Mouse (Mus musculus) erythroid progenitor cell, adult 5-6 weeks (primary cell): ENCODE measurements around the gene Myoz1. TPM values are rescaled to one million over a fixed set of nuclear protein-coding genes. Genes with fewer than 3 reads are reported as not detected.
"Not testable (repeated sequence)": the region's sequence is repeated elsewhere in the genome, so short reads cannot be mapped to it uniquely, and the experiment has no call there.

Experiments
- ATAC-seq: replicated peaks from 2 replicates; pipeline ENCODE4 v1.8.0; 2016; ENCODE audit warnings: moderate number of reproducible peaks, mild to moderate bottlenecking, moderate TSS enrichment, inconsistent platforms; ENCODE audit not compliant: poor library complexity, low FRiP score, severe bottlenecking
- total RNA-seq, 2 experiments: library from RNA; stranded (forward) in 1 of 2; stranded (reverse) in 1 of 2; fragments of 150-400 nt in 1 of 2; fragments of 186-747, 209-891 nt in 1 of 2; gene quantifications; 2 replicates each; pipeline versions ENCODE4 v1.2.3 to v1.2.4; 2015 to 2017; ENCODE audit warnings: low replicate concordance in 2 of 2

Myoz1 gene
- not detected in 2 replicates for total RNA-seq (2015; ENCODE audit: low replicate concordance)
- total RNA-seq (2017; ENCODE audit: low replicate concordance) = not detected in 2 replicates

- ATAC-seq = no peak
These were observed at the start of gene Myoz1 for GRCm38 (mm10) chr14:20656361-20656760. TSS of gene Myoz1 (minus strand) at chr14:20656540.

DNA sequence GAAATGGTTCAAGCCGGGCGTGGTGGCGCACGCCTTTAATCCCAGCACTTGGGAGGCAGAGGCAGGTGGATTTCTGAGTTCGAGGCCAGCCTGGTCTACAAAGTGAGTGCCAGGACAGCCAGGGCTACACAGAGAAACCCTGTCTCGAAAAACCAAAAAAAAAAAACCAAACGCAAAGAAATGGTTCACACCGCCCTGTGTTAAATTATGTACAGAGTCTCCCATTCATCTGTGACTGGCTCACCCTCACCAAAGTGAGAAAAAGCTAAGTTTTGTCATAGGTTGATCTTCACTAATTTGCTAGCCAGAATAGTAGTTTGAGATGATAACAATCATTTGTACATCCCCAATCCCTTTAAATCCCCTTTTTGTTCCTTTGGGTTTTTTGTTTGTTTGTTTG, 47.1 kb upstream of the Myoz1 start:
- ATAC-seq = not testable (repeated sequence)

DNA sequence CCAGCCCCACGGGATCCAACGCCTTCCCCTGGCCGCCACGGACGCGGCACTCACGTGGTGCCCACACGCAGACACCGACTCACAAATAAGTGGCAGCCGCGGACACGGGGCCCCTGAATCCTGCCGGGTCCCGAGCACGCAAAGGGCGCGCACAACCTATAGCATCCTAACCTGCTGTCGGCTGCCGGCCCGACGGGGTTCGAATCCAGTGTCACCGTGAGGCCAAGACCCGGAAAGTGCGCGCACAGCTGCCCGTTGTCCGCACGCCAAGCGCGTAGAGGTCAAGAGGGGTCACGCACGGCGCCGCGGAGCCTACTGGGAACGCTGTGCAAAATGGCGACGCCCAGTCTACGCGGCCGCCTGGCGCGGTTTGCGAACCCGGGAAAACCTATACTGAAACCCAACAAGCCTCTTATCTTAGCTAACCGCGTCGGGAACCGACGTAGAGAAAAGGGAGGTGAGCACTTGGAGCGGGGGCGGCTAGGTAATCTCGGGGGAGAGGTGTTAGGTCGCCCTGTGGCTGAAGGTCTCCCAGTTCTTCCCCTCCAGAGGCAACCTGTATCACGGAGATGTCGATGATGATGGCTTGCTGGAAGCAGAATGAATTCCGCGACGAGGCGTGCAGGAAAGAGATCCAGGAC, 46.5 kb upstream of the Myoz1 start, which contains the start of gene Chchd1:
Gene Chchd1 (plus strand): TSS at position 266 of the 641 bp plus-strand sequence.
- peak; percentile 86 for ATAC-seq

DNA sequence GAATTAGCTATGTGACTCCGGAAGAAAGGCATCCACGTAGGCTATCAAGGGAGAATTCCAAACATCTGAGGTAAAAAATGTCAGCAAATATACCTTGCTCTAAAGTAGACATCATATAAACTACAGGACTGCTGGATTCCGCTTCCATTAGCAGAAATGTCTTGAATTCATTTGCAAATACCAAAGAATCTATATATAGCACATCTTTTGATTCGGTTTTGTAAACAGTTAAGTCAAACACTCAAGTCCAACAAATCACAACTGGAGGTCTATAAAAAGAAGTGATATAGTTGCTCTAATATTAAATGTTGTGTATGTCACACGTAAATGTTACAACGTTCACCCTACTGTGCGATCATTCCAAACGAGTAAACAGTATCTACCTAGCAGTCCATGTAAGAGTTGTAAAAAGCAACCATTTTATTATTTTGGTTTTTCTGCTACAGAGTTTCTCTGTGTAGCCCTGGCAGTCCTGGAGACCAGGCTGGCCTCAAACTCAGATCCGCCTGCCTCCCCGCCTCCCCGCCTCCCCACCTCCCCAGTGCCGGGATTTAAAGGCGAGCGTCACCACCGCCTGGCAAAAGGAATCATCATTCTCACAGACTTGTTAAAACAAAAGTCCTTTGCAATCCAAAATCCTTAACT, 45.9 kb upstream of the Myoz1 start:
- no peak for ATAC-seq

- no peak for ATAC-seq
These were observed 45.2 kb upstream of the Myoz1 start for GRCm38 (mm10) chr14:20701554-20701953.

- no peak for ATAC-seq
These were observed 44.0 kb upstream of the Myoz1 start for GRCm38 (mm10) chr14:20700362-20700761.

- no peak for ATAC-seq
These were observed 42.2 kb upstream of the Myoz1 start for GRCm38 (mm10) chr14:20698515-20698914.

DNA sequence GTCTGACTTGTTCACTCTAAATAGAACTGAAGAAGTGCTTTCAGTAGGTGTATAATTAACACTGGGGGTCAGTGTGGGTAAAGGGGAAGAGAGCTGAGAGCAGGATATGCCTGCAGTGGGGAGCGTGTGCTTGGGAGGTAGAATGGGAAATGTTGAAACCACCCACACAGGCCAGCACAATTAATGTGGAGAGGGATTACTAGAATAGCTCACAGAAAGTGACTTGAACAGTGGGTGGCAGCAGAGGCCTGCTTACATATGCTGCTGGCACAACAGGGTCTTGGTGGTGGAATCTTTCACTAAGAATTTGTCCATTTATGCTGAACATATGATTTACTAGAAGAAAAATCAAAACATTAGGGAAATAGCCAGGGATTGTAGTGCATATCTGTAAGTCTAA, 40.6 kb upstream of the Myoz1 start:
- 0 out of 2 replicates have a peak, but pooled peaks have one; percentile 22 for ATAC-seq

DNA sequence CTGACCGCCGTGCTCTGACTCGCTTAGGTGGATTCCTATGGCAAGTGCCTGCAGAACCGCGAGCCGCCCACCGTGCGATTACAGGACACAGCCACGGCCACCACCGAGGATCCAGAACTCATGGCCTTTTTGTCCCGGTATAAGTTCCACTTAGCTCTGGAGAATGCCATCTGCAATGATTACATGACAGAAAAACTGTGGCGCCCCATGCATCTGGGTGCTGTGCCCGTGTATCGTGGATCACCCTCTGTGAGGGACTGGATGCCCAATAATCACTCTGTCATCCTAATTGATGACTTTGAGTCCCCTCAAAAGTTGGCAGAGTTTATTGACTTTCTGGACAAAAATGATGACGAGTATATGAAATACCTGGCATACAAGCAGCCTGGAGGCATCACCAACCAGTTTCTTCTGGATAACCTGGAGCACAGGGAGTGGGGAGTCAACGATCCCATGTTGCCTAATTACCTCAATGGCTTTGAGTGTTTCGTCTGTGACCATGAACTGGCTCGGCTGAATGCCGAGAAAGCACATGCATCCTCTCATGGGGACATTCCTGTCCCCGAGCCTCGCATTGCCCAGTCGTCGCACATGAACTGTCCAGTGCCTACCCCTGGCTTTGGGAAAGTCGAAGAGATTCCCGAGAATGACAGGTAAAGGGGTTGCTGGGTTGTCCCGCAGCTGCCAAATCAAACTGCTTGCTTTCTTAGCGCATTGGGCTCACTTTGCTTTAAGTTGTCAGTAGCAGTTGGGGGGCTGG, 39.6 kb upstream of the Myoz1 start:
- peak; percentile 13 for ATAC-seq

GRCm38 (mm10) chr14:20694884-20695760, 38.8 kb upstream of the Myoz1 start, which contains the start of gene Fut11:
TSS of gene Fut11 (plus strand) at chr14:20694968.
- ATAC-seq = peak; percentile 81

DNA sequence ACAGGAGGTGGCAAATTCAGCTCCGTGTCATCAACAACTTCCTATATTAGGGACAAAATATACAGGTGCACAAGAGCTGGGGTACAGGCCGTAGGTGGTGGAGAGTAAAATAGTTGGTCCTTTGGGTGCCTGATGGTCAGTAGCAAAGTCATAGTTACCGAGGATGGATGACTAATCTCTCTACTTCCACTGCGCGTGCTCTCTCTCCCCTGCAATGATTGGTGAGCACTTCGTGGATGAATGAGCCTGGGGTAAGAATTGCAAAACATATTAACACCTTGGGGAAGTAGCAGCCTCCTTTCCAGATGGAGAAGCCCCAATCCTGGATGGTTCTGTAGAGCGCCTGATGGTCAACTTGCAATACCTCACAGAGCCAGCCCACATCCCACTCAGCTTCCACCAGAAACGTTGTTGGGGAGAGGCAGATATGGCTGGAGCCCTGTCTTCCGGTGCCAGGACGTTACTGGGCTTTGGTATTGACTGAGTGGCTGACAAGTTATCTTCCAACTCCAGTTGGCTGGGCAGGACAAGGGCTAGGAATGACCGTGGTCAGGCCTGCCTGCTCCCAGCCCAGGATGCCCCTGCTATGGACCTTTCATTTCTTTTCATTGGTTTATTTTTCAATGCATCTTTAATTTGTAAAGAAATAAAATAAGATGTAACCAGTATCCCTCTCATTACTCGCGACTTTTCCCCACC, 38.0 kb upstream of the Myoz1 start:
- ATAC-seq = peak; percentile 32

- ATAC-seq = no peak
These were observed 37.3 kb upstream of the Myoz1 start for GRCm38 (mm10) chr14:20693589-20694101.

DNA sequence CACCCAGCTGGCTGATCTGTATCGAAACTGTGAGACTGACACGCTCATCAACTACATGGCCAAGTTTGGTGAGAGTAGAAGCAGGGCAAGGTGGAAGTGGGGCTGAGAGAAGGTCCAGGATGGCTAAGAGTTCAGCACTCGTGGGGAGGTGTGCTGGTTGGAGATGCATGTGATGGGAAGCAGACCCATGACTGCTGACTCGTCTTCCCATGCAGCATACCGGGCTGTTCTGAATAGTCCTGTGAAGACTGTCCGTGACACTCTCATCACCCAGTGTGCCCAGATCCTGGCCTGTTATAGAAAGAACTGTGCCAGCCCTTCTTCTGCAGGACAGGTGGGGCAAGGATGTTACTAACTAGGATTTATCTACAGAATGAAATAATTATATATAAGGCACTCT, 35.4 kb upstream of the Myoz1 start:
- no peak for ATAC-seq

DNA sequence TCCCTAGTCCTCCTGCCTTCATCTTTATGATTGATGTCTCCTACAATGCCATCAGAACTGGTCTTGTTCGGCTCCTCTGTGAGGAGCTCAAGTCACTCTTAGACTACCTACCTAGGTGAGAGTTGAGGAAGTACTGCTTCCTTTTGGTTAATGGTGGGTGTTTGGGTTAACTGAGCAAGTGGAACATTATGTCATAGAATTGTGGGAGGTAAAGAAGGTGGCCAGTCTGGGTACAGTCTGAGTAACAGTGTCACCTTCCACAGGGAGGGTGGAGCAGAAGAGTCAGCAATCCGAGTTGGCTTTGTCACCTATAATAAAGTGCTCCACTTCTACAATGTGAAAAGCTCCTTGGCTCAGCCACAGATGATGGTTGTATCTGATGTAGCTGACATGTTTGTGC, 32.7 kb upstream of the Myoz1 start:
- no peak for ATAC-seq

GRCm38 (mm10) chr14:20686576-20686975, 30.2 kb upstream of the Myoz1 start:
- no peak for ATAC-seq

DNA sequence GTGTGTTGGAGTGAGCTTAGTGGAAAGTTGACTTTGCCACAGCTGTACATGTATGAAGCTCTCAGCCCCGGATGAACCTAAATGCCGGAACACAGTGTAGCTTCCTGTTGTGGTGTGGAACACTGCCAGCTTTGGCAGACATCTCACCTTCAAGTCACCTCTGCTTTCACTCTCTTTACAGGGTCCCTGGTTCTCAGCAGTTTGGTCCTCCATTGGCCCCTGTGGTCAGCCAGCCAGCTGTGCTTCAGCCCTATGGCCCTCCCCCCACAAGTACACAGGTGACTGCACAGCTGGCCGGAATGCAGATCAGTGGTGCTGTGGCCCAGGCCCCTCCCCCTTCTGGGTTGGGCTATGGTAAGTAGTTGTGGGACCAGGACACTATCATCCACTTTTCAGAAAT, 26.2 kb upstream of the Myoz1 start:
- ATAC-seq = no peak

DNA sequence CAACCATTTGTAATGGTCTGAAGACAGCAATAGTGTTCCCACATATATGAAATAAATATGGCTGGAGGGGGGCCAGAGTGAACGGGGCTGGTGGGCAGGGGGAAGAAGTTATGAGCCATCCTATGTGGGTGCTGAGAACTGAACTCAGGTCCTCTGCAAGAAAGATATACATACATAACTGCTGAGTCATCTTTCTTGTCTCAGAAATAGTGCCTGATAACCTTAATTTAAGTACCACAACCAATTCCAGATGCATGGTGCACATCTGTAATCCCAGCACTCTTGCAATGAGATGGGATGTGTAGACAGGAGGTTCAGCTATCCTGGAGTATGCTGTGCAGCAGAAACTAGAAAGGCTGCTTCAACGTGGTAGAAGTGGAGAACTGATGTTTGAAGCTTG, 25.4 kb upstream of the Myoz1 start:
- no peak for ATAC-seq

DNA sequence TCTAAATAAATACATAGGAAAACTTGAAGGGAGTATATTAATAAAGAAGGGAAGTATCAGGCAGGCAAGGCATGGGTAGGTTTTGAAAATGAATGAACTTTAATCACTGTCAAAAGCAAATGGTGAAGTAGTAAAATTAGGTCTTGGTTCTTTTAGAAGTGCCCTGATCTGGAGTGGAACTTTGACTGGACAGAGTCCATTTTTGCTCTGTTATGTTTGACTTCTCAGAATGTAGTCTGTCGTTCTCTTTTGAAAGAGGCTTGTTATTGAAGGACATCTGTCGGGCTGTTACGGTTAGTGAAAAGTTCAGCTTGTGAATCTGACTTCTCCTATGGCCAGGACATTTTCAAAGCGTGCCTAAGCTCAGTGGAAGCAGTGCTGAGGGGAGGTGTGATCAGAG, 21.6 kb upstream of the Myoz1 start:
- ATAC-seq = no peak
